Mouse (Mus musculus): ENCODE data around the gene Mark3.
A peak's percentile ranks its signal among the peaks of the same experiment; 100 is the strongest.

The Mark3 gene

DNA sequence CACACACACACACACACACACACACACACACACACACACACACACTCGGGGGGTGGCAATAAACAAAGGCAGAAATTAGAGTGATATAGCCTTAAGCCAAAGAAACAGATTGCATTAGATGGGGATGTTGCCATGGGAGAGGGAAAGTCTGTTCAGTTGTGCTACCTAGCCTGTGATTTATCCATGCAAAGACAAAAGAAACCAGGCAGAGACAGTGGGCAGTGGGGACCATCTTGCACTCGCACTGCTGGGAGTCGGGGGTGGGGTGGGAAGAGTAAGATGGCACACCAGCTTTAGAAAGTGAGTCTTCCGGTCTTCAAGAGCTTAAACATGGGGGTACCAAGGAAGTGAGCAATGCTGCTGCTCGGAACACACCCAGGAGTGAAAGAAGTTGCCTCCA is 14.0 kb upstream of the Mark3 start:
- no peak for DNase-seq (ENCODE audit: low spot score in 2 of 2)

- DNase-seq (ENCODE audit: low spot score in 2 of 2), result no peak
Observed at GRCm38 (mm10) chr12:111562276-111562814, 12.0 kb upstream of the Mark3 start.

DNA sequence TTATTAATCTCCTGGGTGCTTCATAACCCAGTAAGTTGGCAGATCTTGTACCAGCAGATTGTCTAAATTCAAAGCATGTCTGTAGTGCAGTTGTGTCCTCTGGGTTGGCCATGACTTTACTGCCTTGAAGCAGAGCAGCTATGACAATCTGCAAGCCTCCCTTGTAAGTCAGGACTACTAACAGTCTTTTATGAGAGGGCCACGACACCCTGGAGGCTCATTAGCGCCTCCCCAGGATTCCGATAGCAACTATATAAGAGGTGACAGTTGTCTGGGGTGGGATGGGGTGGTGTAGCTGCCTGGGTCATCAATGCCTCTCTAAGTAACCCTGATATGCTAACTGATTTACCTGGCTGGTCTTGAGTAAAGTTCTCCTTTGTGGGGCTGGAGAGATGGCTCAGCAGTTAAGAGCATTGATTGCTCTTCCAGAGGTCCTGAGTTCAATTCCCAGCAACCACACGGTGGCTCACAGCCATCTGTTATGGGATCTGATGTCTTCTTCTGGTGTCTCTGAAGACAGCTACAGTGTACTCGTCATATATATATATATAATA is 11.2 kb upstream of the Mark3 start:
- no peak for DNase-seq (ENCODE audit: low spot score in 2 of 2)

GRCm38 (mm10) chr12:111565363-111565762 is 9.0 kb upstream of the Mark3 start:
- DNase-seq (ENCODE audit: low spot score in 2 of 2), result no peak

DNA sequence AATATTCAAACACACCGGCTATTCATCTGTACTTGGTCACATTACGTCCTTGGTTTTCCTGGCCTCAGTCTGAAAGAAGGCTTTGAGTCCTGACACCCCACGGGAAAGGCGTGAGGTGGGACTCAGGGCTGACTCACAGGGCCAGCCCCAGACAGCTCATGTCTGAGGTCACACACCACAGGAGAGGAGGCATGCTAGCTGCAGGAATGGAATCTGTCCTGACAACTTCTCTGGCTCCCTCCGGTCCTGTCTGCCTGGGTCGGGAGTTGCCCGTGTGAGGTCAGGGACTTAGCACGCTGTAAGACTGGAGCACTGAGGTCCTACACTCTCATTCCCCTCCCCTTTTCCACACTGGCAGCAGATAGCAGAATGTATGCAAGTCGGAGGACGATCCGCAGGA is 5.5 kb upstream of the Mark3 start:
- DNase-seq (ENCODE audit: low spot score in 2 of 2), result peak; percentile 24 to 61

GRCm38 (mm10) chr12:111572406-111572805 is 1.9 kb upstream of the Mark3 start:
- DNase-seq (ENCODE audit: low spot score in 2 of 2), result no peak

GRCm38 (mm10) chr12:111573315-111573714 is 1.0 kb upstream of the Mark3 start:
- DNase-seq (ENCODE audit: low spot score in 2 of 2), result no peak

- DNase-seq (ENCODE audit: low spot score in 2 of 2), result peak; percentile 18 to 47
Observed at GRCm38 (mm10) chr12:111574887-111575838, 840 bp downstream of the Mark3 start.

DNA sequence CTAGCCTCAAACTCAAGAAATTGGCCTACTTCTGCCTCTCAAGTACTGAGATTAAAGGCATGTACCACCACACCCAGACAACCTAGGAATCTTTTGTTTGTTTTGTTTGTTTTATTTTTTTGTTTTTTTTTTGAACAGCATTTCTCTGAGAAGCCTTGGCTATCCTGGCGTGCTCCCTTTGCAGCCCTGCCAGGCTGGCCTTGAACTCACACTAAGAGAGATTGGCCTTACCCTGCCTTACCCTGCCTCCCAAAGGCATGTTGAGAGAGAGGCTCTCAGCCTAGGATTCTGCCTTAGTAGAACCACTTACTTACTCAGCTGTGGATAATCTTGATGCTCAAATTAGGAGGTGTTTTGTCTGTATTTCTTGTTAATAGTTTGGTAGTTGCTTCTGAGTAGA is 8.7 kb downstream of the Mark3 start:
- DNase-seq (ENCODE audit: low spot score in 2 of 2), result no peak

DNA sequence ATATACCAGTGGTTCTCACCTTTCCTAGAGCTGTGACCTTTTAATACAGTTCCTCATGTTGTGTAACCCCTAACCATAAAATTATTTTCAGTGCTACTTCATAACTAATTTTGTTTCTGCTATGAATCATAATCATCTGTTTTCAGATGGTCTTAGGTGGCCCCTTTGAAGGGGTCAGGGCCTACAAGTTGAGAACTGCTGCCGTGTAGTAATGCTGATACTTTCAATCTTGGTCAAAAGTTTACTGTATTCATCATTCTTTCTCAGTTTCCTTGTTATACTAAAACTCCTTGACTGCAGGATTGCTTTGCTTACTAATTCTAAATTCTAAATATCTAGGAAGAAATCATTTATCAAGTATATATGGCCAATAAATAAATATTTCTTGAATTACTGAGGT is 10.1 kb downstream of the Mark3 start:
- DNase-seq (ENCODE audit: low spot score in 2 of 2), result no peak

GRCm38 (mm10) chr12:111587252-111587651 is 12.9 kb downstream of the Mark3 start:
- DNase-seq (ENCODE audit: low spot score in 2 of 2), result no peak

DNA sequence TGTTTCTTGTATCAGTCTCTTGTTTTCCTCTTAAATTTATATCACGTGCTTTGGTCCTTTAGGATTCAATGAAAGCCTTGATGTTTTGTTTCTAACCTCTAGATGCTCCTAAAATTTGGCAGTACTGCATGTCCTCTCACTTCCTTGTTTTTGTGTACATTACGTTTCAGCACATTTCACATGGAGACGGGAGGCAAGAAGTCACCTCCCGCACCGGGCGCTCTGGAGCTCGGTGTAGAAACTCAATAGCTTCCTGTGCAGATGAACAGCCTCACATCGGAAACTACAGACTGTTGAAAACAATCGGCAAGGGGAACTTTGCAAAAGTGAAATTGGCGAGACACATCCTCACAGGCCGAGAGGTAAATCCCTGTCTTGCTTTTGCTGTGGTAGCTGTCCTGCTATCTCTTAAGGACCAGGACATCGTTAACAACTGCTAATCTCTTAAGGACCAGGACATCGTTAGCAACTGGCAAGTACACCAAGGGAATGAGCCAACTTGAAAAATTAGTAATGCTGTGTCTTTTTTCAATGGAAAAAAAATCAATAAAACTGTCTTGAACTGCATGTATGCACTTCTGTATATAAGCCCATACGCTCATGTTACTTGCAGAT is 18.2 kb downstream of the Mark3 start:
- no peak for DNase-seq (ENCODE audit: low spot score in 2 of 2)

GRCm38 (mm10) chr12:111593775-111594174 is 19.5 kb downstream of the Mark3 start:
- DNase-seq (ENCODE audit: low spot score in 2 of 2), result no peak

DNA sequence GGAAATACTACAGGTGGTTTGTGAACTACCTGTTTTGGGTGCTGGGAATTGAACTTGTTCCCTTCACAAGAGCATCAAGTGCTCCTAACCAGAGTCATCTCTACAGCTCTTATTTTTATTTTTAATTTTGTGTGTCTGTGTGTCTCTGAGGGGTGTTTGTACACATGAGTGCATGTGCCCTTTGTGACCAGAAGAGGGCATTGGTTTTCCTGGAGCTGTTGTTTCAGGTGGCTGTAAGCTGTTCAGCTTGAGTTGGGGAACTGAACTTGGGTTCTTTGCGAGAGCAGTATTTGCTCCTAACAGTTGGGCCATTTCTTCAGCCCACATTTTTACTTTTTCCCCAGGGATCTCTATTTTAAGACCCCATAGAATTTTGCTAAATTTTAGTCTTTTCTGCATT is 23.0 kb downstream of the Mark3 start:
- DNase-seq (ENCODE audit: low spot score in 2 of 2), result no peak

GRCm38 (mm10) chr12:111598902-111599301 is 24.6 kb downstream of the Mark3 start:
- DNase-seq (ENCODE audit: low spot score in 2 of 2), result no peak

- no peak for DNase-seq (ENCODE audit: low spot score in 2 of 2)
Observed at GRCm38 (mm10) chr12:111599640-111600039, 25.3 kb downstream of the Mark3 start.

DNA sequence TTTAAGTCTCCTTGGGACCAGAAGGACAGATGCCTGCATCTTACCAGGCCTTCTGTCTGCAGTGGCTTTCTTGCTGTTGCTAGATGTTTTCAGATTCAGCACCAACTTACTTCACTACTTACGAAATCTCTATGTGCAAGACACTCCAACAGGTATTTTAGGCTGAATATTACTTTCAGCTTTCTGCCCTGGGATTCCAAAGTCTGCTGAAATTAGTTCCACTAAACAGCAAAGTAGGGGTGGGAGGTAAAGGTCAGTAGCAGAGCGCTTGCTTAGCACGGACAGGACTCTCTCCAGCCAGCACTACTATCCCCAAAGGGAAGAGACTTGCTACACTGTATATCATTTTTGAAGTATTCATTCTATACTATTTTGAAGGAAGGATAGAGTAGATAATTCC is 29.5 kb downstream of the Mark3 start:
- DNase-seq (ENCODE audit: low spot score in 2 of 2), result no peak

GRCm38 (mm10) chr12:111605619-111606018 is 31.3 kb downstream of the Mark3 start:
- no peak for DNase-seq (ENCODE audit: low spot score in 2 of 2)

GRCm38 (mm10) chr12:111608015-111608414 is 33.7 kb downstream of the Mark3 start:
- DNase-seq (ENCODE audit: low spot score in 2 of 2), result no peak

GRCm38 (mm10) chr12:111614475-111615141 is 40.3 kb downstream of the Mark3 start:
- no peak for DNase-seq (ENCODE audit: low spot score in 2 of 2)

- no peak for DNase-seq (ENCODE audit: low spot score in 2 of 2)
Observed at GRCm38 (mm10) chr12:111618266-111618665, 43.9 kb downstream of the Mark3 start.

DNA sequence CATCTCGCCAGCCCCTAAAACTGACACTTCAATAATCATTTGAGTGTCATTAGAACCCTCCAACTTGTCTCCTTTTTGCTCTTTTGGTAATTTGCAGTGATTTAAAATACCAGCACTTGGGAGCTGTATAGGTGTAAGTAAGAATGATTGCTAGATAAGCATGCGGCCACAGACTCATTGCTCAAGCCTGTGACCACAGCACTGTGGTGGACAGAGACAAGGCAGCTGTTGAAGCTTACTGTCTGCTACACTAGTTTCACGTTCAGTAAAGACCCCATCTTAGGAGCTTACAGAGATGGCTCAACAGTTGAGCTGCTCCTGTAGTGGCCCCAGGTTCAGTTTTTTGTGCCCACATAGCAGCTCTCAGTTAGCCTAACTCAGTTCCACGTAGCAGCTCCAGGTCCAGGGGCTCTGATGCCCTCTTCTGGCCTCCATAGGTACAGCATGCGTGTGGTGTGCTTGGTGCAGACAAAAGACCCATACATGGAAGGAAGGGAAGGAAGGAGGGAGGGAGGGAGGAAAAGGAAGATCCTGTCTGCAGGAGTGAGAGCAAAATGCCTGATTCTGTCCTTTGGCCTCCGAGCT is 73.8 kb downstream of the Mark3 start:
- no peak for DNase-seq (ENCODE audit: low spot score in 2 of 2)

Data from urinary bladder, adult 18-20 months (tissue).